Mouse (Mus musculus): ENCODE measurements at regions not wholly inside any gene's neighbourhood (a gene's known extent, or its start where the extent isn't known, plus 50 kb on each side); places are given as distances from the start of the nearest gene placed in this dataset.

GRCm38 (mm10) chr17:14493751-14494320, 200.2 kb downstream of the Thbs2 start:
- Histone ChIP-seq H3K36me3 (no peaks in the 10 kb centered on the region), H3K4me3 (no peak overlapping the region), H3K4me2 (no peak overlapping the region), H3K9ac (no peak overlapping the region), H3K4me1 (no peaks in the 10 kb centered on the region), H3K27ac (replicated peaks) (no peak overlapping the region), H3K27me3 (replicated peaks) (peaks cover 82% of the 10 kb centered on the region), H3K9me3 (no peaks in the 10 kb centered on the region)
- no peak for ATAC-seq (ENCODE audit: extremely low read depth, insufficient number of reproducible peaks, low FRiP score, low TSS enrichment)
- 69% methylated on average over 8 of the region's 8 CpGs for WGBS

- Histone ChIP-seq H3K4me1 (no peaks in the 10 kb centered on the region), H3K4me2 (no peak overlapping the region), H3K9ac (no peak overlapping the region), H3K4me3 (no peak overlapping the region), H3K27me3 (replicated peaks) (peaks cover 91% of the 10 kb centered on the region), H3K27ac (replicated peaks) (no peak overlapping the region), H3K9me3 (no peaks in the 10 kb centered on the region), H3K36me3 (no peaks in the 10 kb centered on the region)
- 70% methylated on average over 10 of the region's 10 CpGs for WGBS
- no peak for ATAC-seq (ENCODE audit: extremely low read depth, insufficient number of reproducible peaks, low FRiP score, low TSS enrichment)
These were observed 201.1 kb downstream of the Thbs2 start for GRCm38 (mm10) chr17:14492936-14493335.

GRCm38 (mm10) chr17:14481746-14482145, 202.4 kb downstream of the Smoc2 start:
- H3K27ac ChIP-seq (replicated peaks) = no peak overlapping the region
- H3K4me1 ChIP-seq = peaks cover under 1% of the 10 kb centered on the region
- H3K4me2 ChIP-seq = no peak overlapping the region
- WGBS = 85% methylated on average over 6 of the region's 6 CpGs
- no peak overlapping the region for H3K4me3 ChIP-seq
- H3K36me3 ChIP-seq = no peaks in the 10 kb centered on the region
- H3K27me3 ChIP-seq (replicated peaks) = peaks cover 46% of the 10 kb centered on the region
- ATAC-seq (ENCODE audit: extremely low read depth, insufficient number of reproducible peaks, low FRiP score, low TSS enrichment) = no peak
- 0 out of 2 replicates have a peak, but pooled peaks cover 5% of the 10 kb centered on the region for H3K9me3 ChIP-seq
- H3K9ac ChIP-seq = no peak overlapping the region

- WGBS = 82% methylated on average over 10 of the region's 10 CpGs
- no peak for ATAC-seq (ENCODE audit: extremely low read depth, insufficient number of reproducible peaks, low FRiP score, low TSS enrichment)
- Histone ChIP-seq H3K4me1 (peaks cover 21% of the 10 kb centered on the region), H3K27ac (replicated peaks) (no peak overlapping the region), H3K4me2 (no peak overlapping the region), H3K36me3 (no peaks in the 10 kb centered on the region), H3K27me3 (replicated peaks) (peaks cover 58% of the 10 kb centered on the region), H3K4me3 (no peak overlapping the region), H3K9ac (no peak overlapping the region), H3K9me3 (0 out of 2 replicates have a peak, but pooled peaks cover 5% of the 10 kb centered on the region)
These were observed 199.7 kb downstream of the Smoc2 start for GRCm38 (mm10) chr17:14478938-14479505.

DNA sequence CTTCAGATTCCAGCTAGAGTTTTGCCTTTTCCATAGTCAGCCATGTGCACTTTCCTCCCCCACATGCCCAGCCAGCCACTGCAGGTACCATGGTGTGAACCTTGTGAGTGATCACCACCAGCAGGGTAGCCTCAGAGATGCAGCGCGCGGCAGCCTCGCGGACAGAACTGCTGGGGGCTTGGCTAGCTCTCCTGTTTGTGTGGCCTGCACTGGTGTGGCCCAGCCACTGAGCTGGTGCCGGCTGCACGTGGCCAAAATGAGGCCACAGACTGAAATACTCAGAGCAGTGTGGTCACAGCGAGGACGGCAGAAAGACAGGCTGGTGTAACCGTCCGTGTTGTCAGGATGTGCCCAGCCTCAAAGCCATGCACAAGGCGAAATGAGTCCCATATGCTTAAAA, 197.4 kb downstream of the Smoc2 start:
- Histone ChIP-seq H3K27ac (replicated peaks) (no peak overlapping the region), H3K4me3 (no peak overlapping the region), H3K36me3 (no peaks in the 10 kb centered on the region), H3K9me3 (no peaks in the 10 kb centered on the region), H3K4me2 (no peak overlapping the region), H3K4me1 (peaks cover 21% of the 10 kb centered on the region), H3K27me3 (replicated peaks) (peaks cover 71% of the 10 kb centered on the region), H3K9ac (no peak overlapping the region)
- ATAC-seq (ENCODE audit: extremely low read depth, insufficient number of reproducible peaks, low FRiP score, low TSS enrichment) = peak; percentile 25; the same call in 1 of the 2 replicates
- WGBS = 60% methylated on average over 12 of the region's 12 CpGs

DNA sequence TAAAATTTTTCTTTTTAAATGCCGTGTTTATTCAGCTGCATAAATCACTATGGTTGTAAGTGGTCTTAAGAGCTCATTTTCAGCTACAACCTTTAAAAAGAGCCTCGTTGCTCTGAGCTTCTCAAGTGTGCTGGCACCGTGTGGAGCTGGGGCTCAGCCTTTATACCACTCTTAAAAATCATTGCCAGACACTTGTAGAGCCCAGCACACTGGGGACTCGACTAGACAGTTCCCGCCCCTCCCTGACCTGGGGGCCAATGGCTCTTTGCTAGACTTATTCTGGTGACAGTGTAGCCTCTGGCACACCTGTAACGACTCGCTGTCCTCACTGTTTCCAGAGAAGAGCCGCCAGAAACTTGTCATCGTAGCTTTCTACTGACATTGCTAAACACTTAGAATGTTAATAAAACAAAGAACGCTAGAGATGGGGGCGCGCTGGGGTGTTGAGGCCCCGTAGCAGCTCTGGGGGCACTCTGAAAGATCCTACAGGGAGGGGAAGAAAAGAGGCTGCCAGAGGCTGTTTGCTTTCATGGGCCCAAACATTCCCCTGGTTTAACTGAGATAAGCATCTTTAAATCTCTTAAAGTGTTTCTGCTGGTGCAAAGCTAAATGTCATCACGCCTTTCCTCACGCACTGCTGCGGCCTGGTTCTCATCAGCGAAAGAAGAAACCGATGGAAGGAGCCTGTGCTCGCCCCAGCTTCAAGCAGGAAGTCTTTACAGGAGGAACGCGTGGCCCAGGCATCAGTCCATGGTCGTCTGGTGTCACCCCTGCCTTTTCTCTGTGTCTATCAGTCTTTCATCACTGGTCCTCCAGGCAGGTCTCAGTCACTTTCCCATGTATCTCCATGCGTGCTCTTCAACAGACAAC, 196.7 kb downstream of the Smoc2 start:
- H3K9me3 ChIP-seq = no peaks in the 10 kb centered on the region
- no peak overlapping the region for H3K27ac ChIP-seq (replicated peaks)
- no peak overlapping the region for H3K9ac ChIP-seq
- H3K36me3 ChIP-seq = no peaks in the 10 kb centered on the region
- ATAC-seq (ENCODE audit: extremely low read depth, insufficient number of reproducible peaks, low FRiP score, low TSS enrichment) = no peak
- H3K4me3 ChIP-seq = no peak overlapping the region
- H3K4me1 ChIP-seq = peaks cover 21% of the 10 kb centered on the region
- 17% methylated on average over 23 of the region's 23 CpGs for WGBS
- peaks cover 67% of the 10 kb centered on the region for H3K27me3 ChIP-seq (replicated peaks)
- peak overlapping the region; percentile 45 for H3K4me2 ChIP-seq

GRCm38 (mm10) chr17:14475277-14475676, 196.0 kb downstream of the Smoc2 start:
- Histone ChIP-seq H3K27me3 (replicated peaks) (peaks cover 61% of the 10 kb centered on the region), H3K4me1 (peaks cover 21% of the 10 kb centered on the region), H3K9ac (no peak overlapping the region), H3K4me3 (no peak overlapping the region), H3K4me2 (0 out of 2 replicates have a peak overlapping the region, but pooled peaks have one; percentile 45), H3K36me3 (no peaks in the 10 kb centered on the region), H3K9me3 (no peaks in the 10 kb centered on the region), H3K27ac (replicated peaks) (no peak overlapping the region)
- 8% methylated on average over 4 of the region's 4 CpGs for WGBS
- no peak for ATAC-seq (ENCODE audit: extremely low read depth, insufficient number of reproducible peaks, low FRiP score, low TSS enrichment)

- H3K9ac ChIP-seq = no peak overlapping the region
- H3K27ac ChIP-seq (replicated peaks) = no peak overlapping the region
- H3K36me3 ChIP-seq = no peaks in the 10 kb centered on the region
- H3K4me3 ChIP-seq = no peak overlapping the region
- no peaks in the 10 kb centered on the region for H3K4me1 ChIP-seq
- H3K27me3 ChIP-seq (replicated peaks) = peaks cover 65% of the 10 kb centered on the region
- H3K4me2 ChIP-seq = no peak overlapping the region
- no peak for ATAC-seq (ENCODE audit: extremely low read depth, insufficient number of reproducible peaks, low FRiP score, low TSS enrichment)
- WGBS = 70% methylated on average over 6 of the region's 6 CpGs
- no peaks in the 10 kb centered on the region for H3K9me3 ChIP-seq
These were observed 189.6 kb downstream of the Smoc2 start for GRCm38 (mm10) chr17:14468754-14469488.

DNA sequence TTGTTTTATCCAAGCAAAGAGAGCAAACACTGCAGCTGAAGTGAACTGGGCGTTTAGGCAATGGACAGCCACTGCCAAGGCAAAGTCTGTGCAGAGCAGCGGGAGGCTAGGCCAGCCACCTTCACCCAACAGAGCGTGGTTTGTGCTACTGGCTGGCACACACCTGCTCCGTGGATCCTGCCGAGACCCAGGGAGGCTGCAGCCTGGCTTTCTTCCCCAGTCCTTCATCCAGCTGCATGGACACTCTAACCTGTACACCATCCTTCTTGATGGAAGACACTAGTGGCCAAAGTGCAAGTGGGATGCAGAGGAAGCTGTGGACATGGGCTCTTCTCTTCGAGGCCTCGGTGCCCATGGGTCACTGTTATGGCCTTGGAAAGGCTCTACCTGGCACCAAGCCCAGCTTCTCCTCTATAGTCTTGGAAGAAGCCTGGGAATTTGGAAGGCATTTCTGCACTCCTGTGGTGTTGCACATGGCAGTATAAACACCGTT, 176.0 kb downstream of the Smoc2 start:
- H3K4me3 ChIP-seq = no peak overlapping the region
- H3K9ac ChIP-seq = no peak overlapping the region
- 69% methylated on average over 8 of the region's 8 CpGs for WGBS
- no peaks in the 10 kb centered on the region for H3K9me3 ChIP-seq
- no peaks in the 10 kb centered on the region for H3K4me1 ChIP-seq
- H3K4me2 ChIP-seq = no peak overlapping the region
- no peaks in the 10 kb centered on the region for H3K36me3 ChIP-seq
- H3K27ac ChIP-seq (replicated peaks) = no peak overlapping the region
- H3K27me3 ChIP-seq (replicated peaks) = peaks cover 22% of the 10 kb centered on the region
- ATAC-seq (ENCODE audit: extremely low read depth, insufficient number of reproducible peaks, low FRiP score, low TSS enrichment) = no peak

Data from heart, embryonic 13.5 days (tissue).